Mouse (Mus musculus): ENCODE results near the gene Vmn1r73. TPM values are rescaled to one million over a fixed set of nuclear protein-coding genes. Genes with fewer than 3 reads are reported as not detected.

Gene Vmn1r73
- not detected in 2 replicates for polyA plus RNA-seq (2015; fragmentation: Nextera tagmentation; extraction: Ambion mirVana)

- no peak within 1 kb of the TSS for H3K9ac ChIP-seq (replicated peaks)
- H3K27me3 ChIP-seq (ENCODE audit: insufficient read depth, low read length) = no peaks in the 10 kb centered on the region
- TF ChIP-seq CTCF (IDR thresholded peaks at IDR 0.05; ENCODE audit: low read depth) = no peak
- TF ChIP-seq EP300 (IDR thresholded peaks at IDR 0.05; ENCODE audit: low read depth) = no peak
- no peak within 1 kb of the TSS for H3K4me3 ChIP-seq (ENCODE audit: low read depth, low read length)
- no peaks in the 10 kb centered on the region for H3K36me3 ChIP-seq (replicated peaks; ENCODE audit: insufficient read depth, low read length)
- no peaks in the 10 kb centered on the region for H3K4me1 ChIP-seq (ENCODE audit: insufficient read depth)
- no peak within 1 kb of the TSS for H3K4me2 ChIP-seq (ENCODE audit: low read depth, low read length)
- H3K27ac ChIP-seq (ENCODE audit: low read depth) = no peak within 1 kb of the TSS
- 87% methylated on average over 1 of the region's 1 CpGs for WGBS (ENCODE audit: insufficient replicate concordance)
- ATAC-seq (no peak), DNase-seq (no peak)
- no peaks in the 10 kb centered on the region for H3K9me3 ChIP-seq (ENCODE audit: low read length)
Measured at GRCm38 (mm10) chr7:11729966-11730365, at the start of gene Vmn1r73. Vmn1r73 (plus strand) TSS chr7:11730266.

Other genes with a start within 250 kb of the Vmn1r73 start
- gene Zscan4-ps2, start 216.0 kb upstream of the Vmn1r73 start, polyA plus RNA-seq (2015; fragmentation: Nextera tagmentation; extraction: Ambion mirVana) = not detected in 2 replicates
- gene Zscan4-ps3, start 121.0 kb upstream of the Vmn1r73 start, polyA plus RNA-seq (2015; fragmentation: Nextera tagmentation; extraction: Ambion mirVana) = not detected in 2 replicates
- not detected in 2 replicates for gene Vmn1r72, start 50.1 kb upstream of the Vmn1r73 start, polyA plus RNA-seq (2015; fragmentation: Nextera tagmentation; extraction: Ambion mirVana)
- not detected in 2 replicates for gene Vmn1r74, start 103.7 kb downstream of the Vmn1r73 start, polyA plus RNA-seq (2015; fragmentation: Nextera tagmentation; extraction: Ambion mirVana)
- gene Vmn1r75, start 144.4 kb downstream of the Vmn1r73 start, polyA plus RNA-seq (2015; fragmentation: Nextera tagmentation; extraction: Ambion mirVana) = not detected in 2 replicates
- not detected in 2 replicates for gene Vmn1r76, start 207.9 kb downstream of the Vmn1r73 start, polyA plus RNA-seq (2015; fragmentation: Nextera tagmentation; extraction: Ambion mirVana)

Measured in liver, postnatal 0 days (tissue).